Mouse (Mus musculus): ENCODE measurements around the gene Dcakd. TPM values are rescaled to one million over a fixed set of nuclear protein-coding genes. Genes with fewer than 3 reads are reported as not detected.
A peak's percentile ranks its signal among the peaks of the same experiment; 100 is the strongest.

The Dcakd gene
- total RNA-seq, 1 experiment: 43.7 TPM

GRCm38 (mm10) chr11:102963246-102963854 is 64.8 kb downstream of the Dcakd start:
- peaks cover 3 to 20% of the 10 kb centered on the region in 2 experiments; a peak in 3 of 4 replicates for H3K4me1 ChIP-seq (ENCODE audit: control insufficient read depth in 2 of 2, insufficient read depth in 2 of 2, low read length in 2 of 2, poor library complexity in 1 of 2)
- peak overlapping the region; percentile 40 to 66 for H3K4me3 ChIP-seq (ENCODE audit: insufficient read depth in 1 of 2, low read depth in 1 of 2, low read length in 2 of 2, poor library complexity in 1 of 2, severe bottlenecking in 1 of 2)
- in situ Hi-C loops (cut with MboI; ENCODE audit: low sequenced_read_pairs in 2 of 2, unreplicated experiment in 2 of 2): no loop called here
- peak overlapping the region; percentile 55 for H3K9ac ChIP-seq (ENCODE audit: insufficient read depth, low read depth, low read length, poor library complexity, severe bottlenecking)
- H3K9me3 ChIP-seq (ENCODE audit: control insufficient read depth, insufficient read depth, low read depth, low read length): no peaks in the 10 kb centered on the region
- no peak overlapping the region; the same call in none of the 2 replicates for H3K27ac ChIP-seq (ENCODE audit: insufficient read depth, low read depth, low read length, poor library complexity, severe bottlenecking)
- no peak for TF ChIP-seq ZC3H11A (IDR thresholded peaks at IDR 0.05; ENCODE audit: borderline replicate concordance, low read depth, low read length)
- no peak for TF ChIP-seq HCFC1 (IDR thresholded peaks at IDR 0.05; ENCODE audit: borderline replicate concordance, insufficient read depth, low read length)
- TF ChIP-seq MAFK (IDR thresholded peaks at IDR 0.05; ENCODE audit: insufficient read depth, low read depth, low read length): no peak
- no peak for TF ChIP-seq CHD2 (IDR thresholded peaks at IDR 0.05; ENCODE audit: low read depth, low read length)
- TF ChIP-seq ZNF384 (IDR thresholded peaks at IDR 0.05; ENCODE audit: low read depth, low read length): no peak
- H3K36me3 ChIP-seq (ENCODE audit: control insufficient read depth, insufficient read depth, low read length, poor library complexity, severe bottlenecking): no peaks in the 10 kb centered on the region
- no peak for DNase-seq (ENCODE audit: low read depth, low spot score)

DNA sequence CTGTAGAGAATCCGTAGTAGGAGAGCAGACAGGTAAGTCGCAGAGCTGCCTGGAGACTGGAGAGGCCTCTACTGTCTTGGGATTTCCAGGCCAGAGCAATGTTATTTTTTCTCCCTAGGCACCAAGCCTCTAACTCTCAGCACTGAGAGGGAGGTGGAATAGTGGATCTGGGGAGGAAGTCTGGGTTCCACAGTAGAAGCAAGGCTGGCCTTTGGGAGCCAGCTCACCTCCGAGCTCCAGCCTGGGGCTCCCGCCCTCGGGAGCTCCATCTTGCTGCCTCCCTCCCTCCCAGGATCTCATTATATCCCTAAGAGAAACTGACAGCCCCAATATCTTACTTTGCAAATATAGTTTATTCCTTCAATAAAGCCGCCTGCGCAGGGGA is 65.3 kb downstream of the Dcakd start:
- peak overlapping the region in 1 of 2 experiments; percentile 66; a peak in 2 of 4 replicates for H3K4me3 ChIP-seq (ENCODE audit: insufficient read depth in 1 of 2, low read depth in 1 of 2, low read length in 2 of 2, poor library complexity in 1 of 2, severe bottlenecking in 1 of 2)
- no peak overlapping the region; the same call in 1 of the 2 replicates for H3K9ac ChIP-seq (ENCODE audit: insufficient read depth, low read depth, low read length, poor library complexity, severe bottlenecking)
- no peaks in the 10 kb centered on the region for H3K36me3 ChIP-seq (ENCODE audit: control insufficient read depth, insufficient read depth, low read length, poor library complexity, severe bottlenecking)
- peaks cover 3 to 20% of the 10 kb centered on the region in 2 experiments; a peak in 3 of 4 replicates for H3K4me1 ChIP-seq (ENCODE audit: control insufficient read depth in 2 of 2, insufficient read depth in 2 of 2, low read length in 2 of 2, poor library complexity in 1 of 2)
- no peak for DNase-seq (ENCODE audit: low read depth, low spot score)
- in situ Hi-C loops (cut with MboI; ENCODE audit: low sequenced_read_pairs in 2 of 2, unreplicated experiment in 2 of 2): no loop called here
- TF ChIP-seq CHD2 (IDR thresholded peaks at IDR 0.05; ENCODE audit: low read depth, low read length): no peak
- no peak for TF ChIP-seq ZNF384 (IDR thresholded peaks at IDR 0.05; ENCODE audit: low read depth, low read length)
- TF ChIP-seq ZC3H11A (IDR thresholded peaks at IDR 0.05; ENCODE audit: borderline replicate concordance, low read depth, low read length): no peak
- no peak for TF ChIP-seq MAFK (IDR thresholded peaks at IDR 0.05; ENCODE audit: insufficient read depth, low read depth, low read length)
- TF ChIP-seq HCFC1 (IDR thresholded peaks at IDR 0.05; ENCODE audit: borderline replicate concordance, insufficient read depth, low read length): no peak
- no peaks in the 10 kb centered on the region for H3K9me3 ChIP-seq (ENCODE audit: control insufficient read depth, insufficient read depth, low read depth, low read length)
- no peak overlapping the region; the same call in 1 of the 2 replicates for H3K27ac ChIP-seq (ENCODE audit: insufficient read depth, low read depth, low read length, poor library complexity, severe bottlenecking)

- Histone ChIP-seq H3K4me3 (ENCODE audit: insufficient read depth in 1 of 2, low read depth in 1 of 2, low read length in 2 of 2, poor library complexity in 1 of 2, severe bottlenecking in 1 of 2) (no peak overlapping the region), H3K27ac (ENCODE audit: insufficient read depth, low read depth, low read length, poor library complexity, severe bottlenecking) (no peak overlapping the region), H3K36me3 (ENCODE audit: control insufficient read depth, insufficient read depth, low read length, poor library complexity, severe bottlenecking) (no peaks in the 10 kb centered on the region), H3K4me1 (ENCODE audit: control insufficient read depth in 2 of 2, insufficient read depth in 2 of 2, low read length in 2 of 2, poor library complexity in 1 of 2) (peaks cover 3 to 20% of the 10 kb centered on the region in 2 experiments; a peak in 3 of 4 replicates), H3K9ac (ENCODE audit: insufficient read depth, low read depth, low read length, poor library complexity, severe bottlenecking) (no peak overlapping the region), H3K9me3 (ENCODE audit: control insufficient read depth, insufficient read depth, low read depth, low read length) (no peaks in the 10 kb centered on the region)
- TF ChIP-seq ZC3H11A (IDR thresholded peaks at IDR 0.05; ENCODE audit: borderline replicate concordance, low read depth, low read length): no peak
- TF ChIP-seq MAFK (IDR thresholded peaks at IDR 0.05; ENCODE audit: insufficient read depth, low read depth, low read length): no peak
- TF ChIP-seq ZNF384 (IDR thresholded peaks at IDR 0.05; ENCODE audit: low read depth, low read length): no peak
- TF ChIP-seq HCFC1 (IDR thresholded peaks at IDR 0.05; ENCODE audit: borderline replicate concordance, insufficient read depth, low read length): no peak
- no peak for TF ChIP-seq CHD2 (IDR thresholded peaks at IDR 0.05; ENCODE audit: low read depth, low read length)
- in situ Hi-C loops (cut with MboI; ENCODE audit: low sequenced_read_pairs in 2 of 2, unreplicated experiment in 2 of 2): no loop called here
- DNase-seq (ENCODE audit: low read depth, low spot score): no peak
Observed at GRCm38 (mm10) chr11:102961082-102961481, 67.1 kb downstream of the Dcakd start.

- H3K27ac ChIP-seq (ENCODE audit: insufficient read depth, low read depth, low read length, poor library complexity, severe bottlenecking): no peak overlapping the region
Observed at GRCm38 (mm10) chr11:102958870-102959269, 69.3 kb downstream of the Dcakd start.

More at GRCm38 (mm10) chr11:102958870-102959269, 69.3 kb downstream of the Dcakd start:
- no peak overlapping the region for H3K9ac ChIP-seq (ENCODE audit: insufficient read depth, low read depth, low read length, poor library complexity, severe bottlenecking)
- no peak overlapping the region for H3K4me3 ChIP-seq (ENCODE audit: insufficient read depth in 1 of 2, low read depth in 1 of 2, low read length in 2 of 2, poor library complexity in 1 of 2, severe bottlenecking in 1 of 2)
- peaks cover 0 to 9% of the 10 kb centered on the region in 2 experiments; a peak in 2 of 4 replicates for H3K4me1 ChIP-seq (ENCODE audit: control insufficient read depth in 2 of 2, insufficient read depth in 2 of 2, low read length in 2 of 2, poor library complexity in 1 of 2)
- no peaks in the 10 kb centered on the region for H3K36me3 ChIP-seq (ENCODE audit: control insufficient read depth, insufficient read depth, low read length, poor library complexity, severe bottlenecking)
- no peak for DNase-seq (ENCODE audit: low read depth, low spot score)
- in situ Hi-C loops (cut with MboI; ENCODE audit: low sequenced_read_pairs in 2 of 2, unreplicated experiment in 2 of 2): no loop called here
- TF ChIP-seq CHD2 (IDR thresholded peaks at IDR 0.05; ENCODE audit: low read depth, low read length): no peak
- TF ChIP-seq HCFC1 (IDR thresholded peaks at IDR 0.05; ENCODE audit: borderline replicate concordance, insufficient read depth, low read length): no peak
- no peak for TF ChIP-seq MAFK (IDR thresholded peaks at IDR 0.05; ENCODE audit: insufficient read depth, low read depth, low read length)
- TF ChIP-seq ZC3H11A (IDR thresholded peaks at IDR 0.05; ENCODE audit: borderline replicate concordance, low read depth, low read length): no peak
- no peak for TF ChIP-seq ZNF384 (IDR thresholded peaks at IDR 0.05; ENCODE audit: low read depth, low read length)
- no peaks in the 10 kb centered on the region for H3K9me3 ChIP-seq (ENCODE audit: control insufficient read depth, insufficient read depth, low read depth, low read length)

Measured in ES-E14 (cell line).